Mouse (Mus musculus) heart, embryonic 10.5 days (tissue): Measurements from ENCODE around the gene Ceacam15. TPM values are rescaled to one million over a fixed set of nuclear protein-coding genes. Genes with fewer than 3 reads are reported as not detected.

ENCODE experiments used
- DNase-seq: peaks from one replicate; pipeline ENCODE4 v3.0.0-alpha.2; 2017; ENCODE audit warnings: low spot score
- H3K27ac ChIP-seq: fragments of 300-500 bp; sonication (generic); 2 replicates; pipeline ENCODE4 v1.5.1; 2016; ENCODE audit warnings: mild to moderate bottlenecking
- H3K27me3 ChIP-seq: fragments of 300-500 bp; sonication (generic); 2 replicates; pipeline ENCODE4 v1.6.1; 2016; ENCODE audit warnings: mild to moderate bottlenecking; ENCODE audit not compliant: poor library complexity, insufficient read depth, severe bottlenecking
- H3K36me3 ChIP-seq: fragments of 300-500 bp; sonication (generic); 2 replicates; pipeline ENCODE4 v1.6.1; 2016; ENCODE audit warnings: mild to moderate bottlenecking, moderate library complexity
- H3K4me1 ChIP-seq: fragments of 300-500 bp; sonication (generic); 2 replicates; pipeline ENCODE4 v1.6.1; 2016; ENCODE audit warnings: mild to moderate bottlenecking
- H3K4me3 ChIP-seq: fragments of 300-500 bp; sonication (generic); 2 replicates; pipeline ENCODE4 v1.5.1; 2016; ENCODE audit warnings: mild to moderate bottlenecking, moderate library complexity
- H3K9me3 ChIP-seq: fragments of 300-500 bp; sonication (generic); 2 replicates; pipeline ENCODE4 v1.6.1; 2016; ENCODE audit warnings: mild to moderate bottlenecking, moderate library complexity
- WGBS: fragments of 180-500 bp; shearing (Covaris S2); methylation state at CpG from one replicate; pipeline ENCODE4 v1.1.7; 2016; 5-methylcytosine and 5-hydroxymethylcytosine counted together
- polyA plus RNA-seq: library from polyadenylated mRNA; unstranded; fragments of >200 nt; fragmentation: Nextera tagmentation; extraction: Ambion mirVana; gene quantifications from 2 replicates; pipeline ENCODE4 v1.2.1, GENCODE M21; 2016

The Ceacam15 gene
- polyA plus RNA-seq, 1 experiment from 2014 or later = 0.19 TPM

DNA sequence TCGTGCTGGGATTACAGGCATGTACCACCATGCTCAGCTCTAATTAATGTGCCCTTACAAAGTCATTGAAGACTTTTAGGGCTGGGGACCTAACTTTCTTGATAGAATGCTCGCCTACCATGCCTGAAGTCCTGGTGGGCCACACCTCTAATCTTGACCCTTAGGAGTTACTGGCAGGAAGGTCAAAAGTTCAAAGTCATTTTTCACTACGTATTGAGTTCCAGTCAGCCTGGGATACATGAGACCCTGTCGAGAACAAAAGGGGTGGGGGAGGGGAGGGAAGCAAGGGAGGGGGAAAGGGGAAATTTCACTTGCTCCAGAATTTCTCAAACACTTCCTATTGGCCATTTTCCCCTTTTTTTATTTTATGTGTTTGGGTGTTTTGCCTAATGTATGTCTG lies 52.4 kb downstream of the Ceacam15 start:
- no peak for DNase-seq
- 49% methylated on average over 4 of the region's 4 CpGs for WGBS
- no peaks in the 10 kb centered on the region for H3K9me3 ChIP-seq

More for the DNA sequence above, 52.4 kb downstream of the Ceacam15 start:
- Histone ChIP-seq H3K27me3 (no peaks in the 10 kb centered on the region), H3K4me1 (peaks cover 10% of the 10 kb centered on the region; the same call in 1 of the 2 replicates), H3K27ac (no peak overlapping the region), H3K4me3 (no peak overlapping the region), H3K36me3 (no peaks in the 10 kb centered on the region)

Other genes with a start within 250 kb of the Ceacam15 start
- 90.2 and 91.9 TPM in 2 replicates for gene Tmem160, start 222.9 kb downstream of the Ceacam15 start, polyA plus RNA-seq
- 0.34 and 0.45 TPM in 2 replicates for gene Npas1, start 198.0 kb downstream of the Ceacam15 start, polyA plus RNA-seq
- gene Arhgap35, start 60.7 kb downstream of the Ceacam15 start, polyA plus RNA-seq = 18.3 and 20.0 TPM in 2 replicates
- gene Ceacam9, start 46.2 kb upstream of the Ceacam15 start, polyA plus RNA-seq = not detected in 2 replicates
- 243 and 270 TPM in 2 replicates for gene Ap2s1, start 62.7 kb upstream of the Ceacam15 start, polyA plus RNA-seq
- 47.0 TPM in 2 replicates for gene Slc1a5, start 105.6 kb upstream of the Ceacam15 start, polyA plus RNA-seq
- 101 and 107 TPM in 2 replicates for gene Strn4, start 140.2 kb upstream of the Ceacam15 start, polyA plus RNA-seq
- gene Fkrp, start 141.0 kb upstream of the Ceacam15 start, polyA plus RNA-seq = 29.5 and 36.7 TPM in 2 replicates
- 8.9 and 9.4 TPM in 2 replicates for gene Prkd2, start 167.2 kb upstream of the Ceacam15 start, polyA plus RNA-seq
- gene Dact3, start 199.6 kb upstream of the Ceacam15 start, polyA plus RNA-seq = 5.0 and 7.2 TPM in 2 replicates
- 3.0 and 6.3 TPM in 2 replicates for gene Gng8, start 216.1 kb upstream of the Ceacam15 start, polyA plus RNA-seq
- gene Ptgir, start 230.8 kb upstream of the Ceacam15 start, polyA plus RNA-seq = 0.15 and 0.51 TPM in 2 replicates
- gene Calm3, start 248.4 kb upstream of the Ceacam15 start, polyA plus RNA-seq = 114 and 117 TPM in 2 replicates